Mouse (Mus musculus): Measurements from ENCODE around the gene Srcap. TPM values are rescaled to one million over a fixed set of nuclear protein-coding genes. Genes with fewer than 3 reads are reported as not detected.

Srcap gene
- polyA plus RNA-seq, 1 experiment, result 58.1 TPM

DNA sequence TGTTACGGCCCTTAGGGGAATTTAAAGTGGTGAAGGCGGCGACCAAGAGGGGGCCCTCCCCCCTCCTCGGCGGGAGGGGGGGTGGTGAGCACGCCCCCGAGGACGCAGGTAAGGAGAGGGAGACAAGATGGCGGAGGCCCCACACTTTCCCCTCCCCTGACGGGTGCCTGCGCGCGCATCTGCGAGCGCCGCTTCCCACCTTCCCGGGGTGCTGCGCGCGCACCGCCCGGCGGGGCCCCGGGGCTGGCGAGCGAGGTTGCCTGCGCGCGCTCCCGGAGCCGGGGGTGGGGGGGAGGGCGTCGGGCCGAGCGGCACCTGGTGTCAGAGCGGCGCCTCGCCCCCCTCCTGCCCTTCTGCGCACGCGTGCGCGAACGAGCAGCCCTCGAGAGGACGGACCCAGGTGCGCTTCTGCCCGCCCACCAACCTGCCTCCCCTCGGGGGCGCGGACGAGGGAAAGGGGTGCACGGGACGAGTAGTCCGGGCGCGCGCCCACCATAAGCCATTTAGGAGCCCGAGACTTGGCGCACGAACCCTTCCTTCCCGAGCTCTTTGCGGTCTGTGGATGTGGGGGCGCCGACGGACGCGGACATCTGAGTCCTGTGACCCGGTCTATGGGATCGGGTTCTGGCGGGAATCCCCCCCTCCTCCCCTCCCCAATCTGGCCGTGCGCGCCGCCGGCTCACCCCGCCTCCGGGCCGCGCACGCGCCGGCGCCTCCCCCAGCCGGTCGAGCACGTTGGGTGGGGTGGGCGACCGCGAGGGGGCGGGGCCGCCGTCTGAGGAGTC lies 640 bp downstream of the Srcap start:
- Histone ChIP-seq H3K4me1 (ENCODE audit: control insufficient read depth, insufficient read depth, low read length) (peaks cover 9% of the 10 kb centered on the region), H3K4me3 (ENCODE audit: insufficient read depth, low read length) (peak overlapping the region; percentile 98), H3K27ac (ENCODE audit: insufficient read depth, low read depth, low read length) (peak overlapping the region; percentile 96)
- TF ChIP-seq POLR2A (IDR thresholded peaks at IDR 0.05; ENCODE audit: borderline replicate concordance, low read depth, low read length) (no peak), CTCF (IDR thresholded peaks at IDR 0.05; ENCODE audit: low read depth, low read length) (no peak)

DNA sequence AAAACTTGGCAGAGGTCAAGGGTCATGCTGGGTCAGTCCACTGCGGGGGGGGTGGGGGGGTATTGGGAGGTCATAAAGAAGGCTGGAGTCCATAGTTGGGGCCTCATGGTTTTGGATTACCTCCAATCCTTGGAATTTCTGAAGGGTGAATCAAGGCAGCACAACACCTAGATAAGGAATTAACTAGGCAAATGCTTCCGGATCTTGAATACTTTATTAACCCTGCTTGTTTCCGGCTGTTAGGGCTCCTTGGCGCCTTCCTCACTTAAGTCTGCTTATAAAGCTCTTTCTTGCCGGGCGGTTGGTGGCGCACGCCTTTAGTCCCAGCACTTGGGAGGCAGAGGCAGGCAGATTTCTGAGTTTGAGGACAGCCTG lies 1.2 kb downstream of the Srcap start:
- Histone ChIP-seq H3K4me3 (ENCODE audit: insufficient read depth, low read length) (peak overlapping the region; percentile 98), H3K27ac (ENCODE audit: insufficient read depth, low read depth, low read length) (peak overlapping the region; percentile 65), H3K4me1 (ENCODE audit: control insufficient read depth, insufficient read depth, low read length) (peaks cover 9% of the 10 kb centered on the region)
- TF ChIP-seq POLR2A (IDR thresholded peaks at IDR 0.05; ENCODE audit: borderline replicate concordance, low read depth, low read length) (no peak), CTCF (IDR thresholded peaks at IDR 0.05; ENCODE audit: low read depth, low read length) (no peak)

DNA sequence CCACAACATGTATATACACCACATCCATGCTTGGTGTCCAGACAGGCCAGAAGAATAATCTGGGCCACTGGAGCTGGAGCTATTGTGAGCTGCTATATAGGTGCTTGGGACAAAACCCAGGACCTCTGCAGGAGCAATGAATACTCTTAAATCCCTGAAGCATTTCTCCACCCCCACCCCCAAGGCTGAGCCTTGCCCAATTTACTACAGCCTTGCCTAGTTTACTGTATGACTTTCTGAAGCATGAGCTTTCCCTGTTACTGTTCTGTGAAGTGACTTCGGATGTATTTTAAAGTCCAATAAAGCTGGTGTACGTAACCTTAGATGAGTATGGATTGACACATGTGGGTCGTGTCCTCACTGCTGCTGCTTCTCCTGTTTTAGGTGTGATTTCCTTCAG lies 2.0 kb downstream of the Srcap start:
- H3K4me3 ChIP-seq (ENCODE audit: insufficient read depth, low read length), result peak overlapping the region; percentile 98
- TF ChIP-seq POLR2A (IDR thresholded peaks at IDR 0.05; ENCODE audit: borderline replicate concordance, low read depth, low read length) (no peak), CTCF (IDR thresholded peaks at IDR 0.05; ENCODE audit: low read depth, low read length) (no peak)
- peaks cover 9% of the 10 kb centered on the region for H3K4me1 ChIP-seq (ENCODE audit: control insufficient read depth, insufficient read depth, low read length)
- no peak overlapping the region for H3K27ac ChIP-seq (ENCODE audit: insufficient read depth, low read depth, low read length)

DNA sequence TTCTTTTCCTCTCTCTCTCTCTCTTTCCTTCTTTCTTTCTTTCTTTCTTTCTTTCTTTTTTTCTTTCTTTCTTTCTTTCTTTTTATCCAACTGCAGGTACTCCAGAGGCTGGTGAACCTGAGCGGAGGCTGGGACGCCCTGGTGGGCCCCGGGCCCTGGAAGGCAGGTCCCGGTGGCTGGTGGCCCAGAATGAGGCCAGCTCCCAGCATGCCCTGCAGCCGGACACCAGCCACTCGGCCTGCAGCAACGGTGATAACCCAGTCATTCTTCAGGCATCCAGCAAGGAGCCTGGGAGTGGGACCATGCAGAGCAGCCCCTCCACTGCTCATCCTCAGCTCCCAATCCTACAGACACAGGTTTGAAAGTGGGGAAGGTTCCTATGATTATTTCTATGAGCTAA lies 4.1 kb downstream of the Srcap start:
- Histone ChIP-seq H3K4me1 (ENCODE audit: control insufficient read depth, insufficient read depth, low read length) (peaks cover 9% of the 10 kb centered on the region), H3K4me3 (ENCODE audit: insufficient read depth, low read length) (no peak overlapping the region), H3K27ac (ENCODE audit: insufficient read depth, low read depth, low read length) (no peak overlapping the region)
- TF ChIP-seq POLR2A (IDR thresholded peaks at IDR 0.05; ENCODE audit: borderline replicate concordance, low read depth, low read length) (no peak), CTCF (IDR thresholded peaks at IDR 0.05; ENCODE audit: low read depth, low read length) (no peak)

DNA sequence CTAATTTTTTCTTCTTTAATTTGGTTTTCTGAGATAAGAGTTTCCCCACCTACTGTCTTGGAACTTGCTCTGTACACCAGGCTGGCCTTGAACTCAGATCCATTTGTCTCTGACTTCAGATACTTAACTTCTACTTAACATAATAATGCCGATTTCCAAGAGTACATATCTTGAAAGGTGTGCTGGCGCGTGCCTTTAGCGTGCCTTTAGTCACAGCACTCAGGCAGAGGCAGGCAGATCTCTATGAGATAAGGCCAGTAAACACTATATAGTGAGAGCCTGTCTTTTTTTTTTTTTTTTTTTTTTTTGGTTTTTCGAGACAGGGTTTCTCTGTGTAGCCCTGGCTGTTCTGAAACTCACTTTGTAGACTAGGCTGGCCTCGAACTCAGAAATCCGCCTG lies 4.6 kb downstream of the Srcap start:
- Histone ChIP-seq H3K4me1 (ENCODE audit: control insufficient read depth, insufficient read depth, low read length) (peaks cover 9% of the 10 kb centered on the region), H3K27ac (ENCODE audit: insufficient read depth, low read depth, low read length) (no peak overlapping the region), H3K4me3 (ENCODE audit: insufficient read depth, low read length) (no peak overlapping the region)
- TF ChIP-seq POLR2A (IDR thresholded peaks at IDR 0.05; ENCODE audit: borderline replicate concordance, low read depth, low read length) (no peak), CTCF (IDR thresholded peaks at IDR 0.05; ENCODE audit: low read depth, low read length) (no peak)

DNA sequence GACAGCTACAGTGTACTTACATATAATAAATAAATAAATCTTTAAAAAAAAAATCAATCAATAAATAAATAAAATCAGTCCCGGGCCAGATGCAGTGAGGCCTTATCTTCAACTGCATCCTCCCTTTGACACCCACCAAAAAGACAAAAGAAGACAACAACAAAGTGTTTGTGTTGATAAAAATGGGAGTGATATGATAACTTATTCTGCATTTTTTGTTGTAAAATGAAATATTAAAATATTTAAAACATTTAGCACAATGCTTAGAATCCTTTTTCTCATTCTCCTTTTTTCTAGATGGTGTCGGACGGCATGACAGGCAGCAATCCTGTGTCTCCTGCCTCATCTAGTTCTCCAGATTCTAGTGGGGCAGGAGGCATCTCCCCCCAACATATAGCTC lies 7.5 kb downstream of the Srcap start, which contains the start of gene Gm42715:
Gene Gm42715, plus strand, starts transcription at position 301 of the 400 bp plus-strand sequence.
- Histone ChIP-seq H3K4me3 (ENCODE audit: insufficient read depth, low read length) (no peak within 1 kb of the TSS), H3K4me1 (ENCODE audit: control insufficient read depth, insufficient read depth, low read length) (peaks cover 2% of the 10 kb centered on the region), H3K27ac (ENCODE audit: insufficient read depth, low read depth, low read length) (no peak within 1 kb of the TSS)
- TF ChIP-seq POLR2A (IDR thresholded peaks at IDR 0.05; ENCODE audit: borderline replicate concordance, low read depth, low read length) (no peak), CTCF (IDR thresholded peaks at IDR 0.05; ENCODE audit: low read depth, low read length) (no peak)

DNA sequence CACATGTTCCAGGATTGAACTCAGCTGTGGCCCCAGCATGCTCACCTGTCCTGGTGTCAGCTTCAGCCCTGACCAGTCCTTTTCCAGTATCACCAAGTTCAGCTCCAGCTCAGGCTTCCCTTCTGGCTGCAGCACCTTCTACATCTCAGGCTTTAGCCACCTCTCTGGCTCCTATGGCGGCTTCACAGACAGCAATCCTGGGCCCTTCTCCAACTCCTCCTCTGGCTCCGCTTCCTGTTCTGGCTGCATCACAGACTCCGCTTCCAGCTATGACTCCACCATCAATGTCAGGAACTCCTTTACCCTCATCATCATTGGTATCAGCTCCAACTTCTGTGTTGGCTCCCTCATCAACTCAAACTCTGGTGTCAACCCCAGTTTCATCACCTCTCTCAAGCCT lies 29.9 kb downstream of the Srcap start:
- TF ChIP-seq CTCF (IDR thresholded peaks at IDR 0.05; ENCODE audit: low read depth, low read length) (no peak), POLR2A (IDR thresholded peaks at IDR 0.05; ENCODE audit: borderline replicate concordance, low read depth, low read length) (no peak)
- no peaks in the 10 kb centered on the region for H3K4me1 ChIP-seq (ENCODE audit: control insufficient read depth, insufficient read depth, low read length)
- no peak overlapping the region for H3K4me3 ChIP-seq (ENCODE audit: insufficient read depth, low read length)
- H3K27ac ChIP-seq (ENCODE audit: insufficient read depth, low read depth, low read length), result no peak overlapping the region

DNA sequence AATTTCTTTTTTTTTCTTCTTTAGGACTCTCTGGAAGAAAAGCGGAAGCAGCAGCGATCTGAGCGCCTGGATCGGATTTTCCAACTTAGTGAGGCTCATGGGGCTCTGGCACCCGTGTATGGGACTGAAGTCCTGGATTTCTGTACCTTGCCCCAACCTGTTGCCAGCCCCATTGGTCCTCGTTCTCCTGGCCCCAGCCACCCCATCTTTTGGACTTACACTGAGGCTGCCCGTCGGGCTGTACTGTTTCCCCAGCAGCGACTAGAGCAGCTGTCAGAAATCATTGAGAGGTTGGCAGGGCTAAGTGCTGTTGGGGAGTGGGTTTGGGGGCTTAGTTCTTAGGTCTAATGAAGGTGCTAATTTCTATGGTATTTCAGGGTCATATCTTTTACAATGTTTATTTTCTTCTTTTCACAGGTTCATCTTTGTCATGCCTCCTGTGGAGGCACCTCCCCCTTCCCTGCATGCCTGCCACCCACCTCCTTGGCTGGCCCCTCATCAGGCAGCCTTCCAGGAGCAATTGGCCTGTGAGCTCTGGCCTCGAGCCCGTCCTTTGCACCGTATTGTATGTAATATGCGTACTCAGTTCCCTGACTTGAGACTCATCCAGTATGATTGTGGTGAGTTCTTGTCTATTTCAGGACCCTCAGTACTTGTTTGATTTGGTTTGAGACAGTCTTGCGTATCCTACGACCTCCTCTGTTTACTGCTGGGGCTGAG lies 37.5 kb downstream of the Srcap start:
- no peak overlapping the region for H3K27ac ChIP-seq (ENCODE audit: insufficient read depth, low read depth, low read length)
- H3K4me1 ChIP-seq (ENCODE audit: control insufficient read depth, insufficient read depth, low read length), result no peaks in the 10 kb centered on the region
- TF ChIP-seq POLR2A (IDR thresholded peaks at IDR 0.05; ENCODE audit: borderline replicate concordance, low read depth, low read length), result no peak
- no peak for TF ChIP-seq CTCF (IDR thresholded peaks at IDR 0.05; ENCODE audit: low read depth, low read length)
- H3K4me3 ChIP-seq (ENCODE audit: insufficient read depth, low read length), result no peak overlapping the region

DNA sequence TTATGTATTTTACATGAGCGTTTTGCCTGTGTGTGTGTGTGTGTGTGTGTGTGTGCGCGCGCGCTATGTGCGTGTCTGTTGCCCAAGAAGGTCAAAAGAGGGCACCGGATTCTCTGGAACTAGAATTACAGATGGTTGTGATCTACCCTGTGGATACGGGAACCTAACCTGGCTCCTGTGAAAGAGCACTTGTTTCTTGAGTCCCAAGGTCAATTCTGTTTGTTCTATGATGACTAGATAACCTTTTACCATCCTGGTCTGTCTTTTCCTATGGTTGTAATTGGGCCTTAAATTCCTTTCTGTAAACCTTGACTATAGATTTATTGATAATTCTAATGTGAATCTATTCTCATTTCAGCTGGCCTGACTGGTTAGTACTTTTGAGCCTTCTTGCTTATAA lies 39.8 kb downstream of the Srcap start:
- Histone ChIP-seq H3K27ac (ENCODE audit: insufficient read depth, low read depth, low read length) (no peak overlapping the region), H3K4me3 (ENCODE audit: insufficient read depth, low read length) (no peak overlapping the region), H3K4me1 (ENCODE audit: control insufficient read depth, insufficient read depth, low read length) (no peaks in the 10 kb centered on the region)
- TF ChIP-seq POLR2A (IDR thresholded peaks at IDR 0.05; ENCODE audit: borderline replicate concordance, low read depth, low read length), result no peak
- TF ChIP-seq CTCF (IDR thresholded peaks at IDR 0.05; ENCODE audit: low read depth, low read length), result no peak

DNA sequence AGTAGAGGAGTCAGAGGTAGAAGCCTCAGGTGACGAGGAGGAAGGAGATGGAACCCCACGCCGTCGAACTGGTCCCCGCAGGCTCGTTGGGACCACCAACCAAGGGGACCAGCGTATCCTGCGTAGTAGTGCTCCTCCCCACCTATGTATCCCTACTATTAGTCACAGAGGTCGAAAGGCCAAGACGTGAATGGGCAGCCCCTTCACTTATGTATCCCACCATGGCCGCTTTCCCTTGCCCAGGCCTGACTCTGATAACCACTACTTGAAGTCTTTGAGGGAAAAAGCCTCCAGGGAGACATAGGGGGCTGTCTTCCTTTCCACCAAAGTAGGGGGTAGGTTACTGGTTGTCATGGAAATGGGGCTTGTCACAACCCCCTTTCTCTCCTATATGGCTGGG lies 48.8 kb downstream of the Srcap start:
- Histone ChIP-seq H3K27ac (ENCODE audit: insufficient read depth, low read depth, low read length) (no peak overlapping the region), H3K4me1 (ENCODE audit: control insufficient read depth, insufficient read depth, low read length) (peaks cover 5% of the 10 kb centered on the region; the same call in 1 of the 2 replicates), H3K4me3 (ENCODE audit: insufficient read depth, low read length) (no peak overlapping the region)
- TF ChIP-seq CTCF (IDR thresholded peaks at IDR 0.05; ENCODE audit: low read depth, low read length) (no peak), POLR2A (IDR thresholded peaks at IDR 0.05; ENCODE audit: borderline replicate concordance, low read depth, low read length) (no peak)

Data from bone marrow macrophage, adult 2 months (primary cell).